Mouse (Mus musculus): ENCODE measurements around the gene Tanc1.

Tanc1 gene

GRCm38 (mm10) chr2:59648444-59648843 lies 36.6 kb downstream of the Tanc1 start:
- CTCF ChIA-PET, result no interaction called here

GRCm38 (mm10) chr2:59651801-59652200 lies 40.0 kb downstream of the Tanc1 start:
- CTCF ChIA-PET, result no interaction called here

- CTCF ChIA-PET, result no interaction called here
These were observed 40.9 kb downstream of the Tanc1 start for GRCm38 (mm10) chr2:59652702-59653101.

- CTCF ChIA-PET, result interaction anchor here (0.6 kb wide), 1 partner anchor 138 kb away, joined by 3 read pairs; no protein-coding TSS in a partner anchor
These were observed 41.7 kb downstream of the Tanc1 start for GRCm38 (mm10) chr2:59653306-59654165.

- CTCF ChIA-PET, result no interaction called here
These were observed 43.6 kb downstream of the Tanc1 start for GRCm38 (mm10) chr2:59655471-59655870.

DNA sequence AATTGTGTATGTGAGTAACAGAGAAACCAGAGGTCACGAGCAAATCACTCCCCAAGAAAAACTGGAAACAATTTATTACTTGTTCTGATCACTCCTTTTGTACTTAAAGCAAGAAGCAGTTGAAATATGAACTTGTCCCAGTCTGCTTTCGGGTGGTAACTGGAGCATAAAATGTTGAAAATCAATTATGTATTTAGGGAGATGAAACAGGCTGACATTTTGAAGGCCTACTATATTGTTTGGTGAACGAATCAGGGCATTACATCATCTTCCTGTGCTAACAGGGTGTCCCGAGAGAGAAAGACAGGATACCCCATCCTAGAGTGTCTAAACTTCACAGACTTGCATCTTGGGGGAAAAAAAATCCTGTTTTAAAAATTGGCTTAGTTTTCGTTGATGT lies 44.8 kb downstream of the Tanc1 start:
- CTCF ChIA-PET, result no interaction called here

- CTCF ChIA-PET, result no interaction called here
These were observed 47.8 kb downstream of the Tanc1 start for GRCm38 (mm10) chr2:59659686-59660085.

GRCm38 (mm10) chr2:59660891-59661805 lies 49.3 kb downstream of the Tanc1 start:
- CTCF ChIA-PET, result no interaction called here

DNA sequence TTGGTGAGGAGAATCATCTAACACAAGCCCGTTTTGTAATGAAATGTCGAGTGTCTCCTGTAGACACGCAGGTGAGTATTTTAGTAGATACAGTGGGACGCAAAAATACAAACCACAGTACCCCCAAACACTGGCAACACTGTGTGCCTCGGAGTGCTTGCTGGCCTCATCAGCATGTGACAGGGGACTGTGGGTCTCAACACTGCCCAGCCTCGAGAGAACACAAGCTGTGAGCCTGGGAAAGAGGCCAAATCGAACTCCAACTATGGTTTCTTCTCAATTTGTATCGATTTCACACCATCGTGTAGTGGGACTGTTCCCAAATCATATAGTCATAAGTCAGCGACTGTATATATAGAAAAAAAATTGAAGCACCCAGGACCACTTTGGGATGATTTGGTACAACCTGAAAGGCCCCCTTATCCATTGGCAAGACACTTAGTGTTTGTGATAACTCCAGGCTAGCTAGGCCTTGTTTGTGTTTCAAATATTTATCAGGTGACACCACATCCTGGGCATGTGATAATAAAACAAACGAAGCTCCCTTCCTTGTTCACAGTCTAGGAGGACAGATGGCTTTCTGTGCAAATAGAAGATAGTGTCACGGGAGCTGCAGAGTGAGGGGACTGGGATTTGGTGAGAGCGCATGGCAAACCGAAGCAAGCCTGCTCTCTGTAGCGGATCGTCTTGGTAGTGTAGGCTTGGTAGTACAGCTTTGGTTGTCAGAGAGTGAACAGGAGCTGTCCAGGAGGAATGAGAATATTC lies 53.1 kb downstream of the Tanc1 start:
- CTCF ChIA-PET, result no interaction called here

DNA sequence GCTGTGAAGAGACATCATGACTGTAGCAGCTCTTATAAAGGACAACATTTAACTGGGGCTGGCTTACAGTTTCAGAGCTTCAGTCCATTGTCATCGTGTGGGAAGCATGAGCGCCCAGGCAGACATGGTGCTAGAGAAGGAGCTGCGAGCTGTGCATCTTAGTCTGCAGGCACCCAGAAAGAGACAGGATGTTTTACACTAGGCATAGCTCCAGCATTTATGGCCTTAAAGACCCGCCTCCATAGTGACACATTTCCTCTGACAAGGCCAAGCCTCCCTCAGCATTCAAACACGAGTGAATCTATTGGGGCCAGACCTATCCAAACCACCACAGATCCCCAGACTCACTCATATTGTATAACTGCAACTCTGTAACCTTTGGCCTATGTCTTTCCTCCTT lies 54.7 kb downstream of the Tanc1 start:
- CTCF ChIA-PET, result no interaction called here

DNA sequence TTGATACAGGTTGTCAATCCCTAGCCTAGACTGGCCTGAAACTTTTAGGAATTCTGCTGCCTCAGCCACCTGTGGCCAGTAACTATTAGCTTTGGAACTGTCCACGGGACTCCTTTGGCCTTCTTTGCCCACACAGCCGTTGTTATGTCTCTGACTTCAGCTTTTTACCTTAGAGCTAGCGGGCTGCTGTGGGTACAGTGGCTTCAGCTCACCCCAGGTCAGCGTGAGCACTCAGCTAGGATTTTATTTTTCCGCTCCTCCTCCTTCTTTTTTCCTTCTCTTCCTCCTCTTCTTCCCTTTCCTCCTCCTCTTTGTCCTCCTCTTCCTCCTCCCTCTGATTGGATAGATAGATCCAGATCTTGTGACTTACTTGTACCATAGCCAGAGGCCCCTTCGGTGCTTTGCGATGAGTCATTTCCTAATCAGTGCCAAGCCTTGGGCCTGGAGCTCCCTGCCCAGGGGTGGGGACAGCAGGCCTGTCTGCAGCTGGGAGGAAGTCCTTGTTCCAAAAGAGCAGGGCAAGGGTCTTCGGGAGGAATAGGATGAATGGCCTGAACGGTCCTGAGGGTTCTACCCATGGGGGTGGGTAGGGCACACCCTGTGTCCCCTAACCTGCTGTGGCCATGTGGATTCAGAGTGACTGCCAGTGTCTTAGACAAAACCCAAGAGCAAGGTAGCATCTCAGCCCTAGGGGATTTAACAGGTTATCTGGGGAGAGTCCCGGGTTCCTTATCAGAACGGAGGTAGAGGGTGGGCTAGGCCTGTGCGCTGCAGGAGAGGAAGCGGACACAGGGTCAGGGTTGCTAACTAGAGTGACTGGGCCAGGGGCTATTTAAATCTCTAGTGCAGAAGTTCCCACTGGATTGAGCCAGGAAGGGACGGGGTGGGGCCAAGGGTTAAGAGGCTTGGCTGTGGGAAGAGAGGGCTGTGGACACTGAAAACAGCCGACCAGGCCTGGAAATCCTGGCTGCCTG lies 58.5 kb downstream of the Tanc1 start:
- CTCF ChIA-PET, result no interaction called here

DNA sequence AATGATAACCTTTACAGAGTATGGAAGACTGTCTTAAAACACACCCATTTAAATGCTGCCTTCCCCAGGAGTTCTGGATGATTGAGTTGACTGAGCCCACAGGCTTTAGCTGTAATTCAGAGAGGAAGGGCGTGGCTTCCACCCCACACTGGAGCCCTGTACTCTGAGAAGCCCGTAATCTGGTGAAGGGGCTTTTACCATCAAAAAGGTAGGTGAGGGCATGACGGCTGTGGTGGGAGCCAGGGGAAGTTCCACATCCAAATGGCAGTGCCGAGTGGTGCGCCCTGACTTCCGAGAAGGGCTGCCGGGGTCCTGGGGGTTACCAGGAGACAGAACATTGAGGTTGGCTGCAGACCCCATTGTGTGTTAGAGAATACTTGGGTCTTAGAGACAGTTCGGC lies 59.8 kb downstream of the Tanc1 start:
- CTCF ChIA-PET, result no interaction called here

- CTCF ChIA-PET, result no interaction called here
These were observed 60.2 kb downstream of the Tanc1 start for GRCm38 (mm10) chr2:59672086-59672485.

DNA sequence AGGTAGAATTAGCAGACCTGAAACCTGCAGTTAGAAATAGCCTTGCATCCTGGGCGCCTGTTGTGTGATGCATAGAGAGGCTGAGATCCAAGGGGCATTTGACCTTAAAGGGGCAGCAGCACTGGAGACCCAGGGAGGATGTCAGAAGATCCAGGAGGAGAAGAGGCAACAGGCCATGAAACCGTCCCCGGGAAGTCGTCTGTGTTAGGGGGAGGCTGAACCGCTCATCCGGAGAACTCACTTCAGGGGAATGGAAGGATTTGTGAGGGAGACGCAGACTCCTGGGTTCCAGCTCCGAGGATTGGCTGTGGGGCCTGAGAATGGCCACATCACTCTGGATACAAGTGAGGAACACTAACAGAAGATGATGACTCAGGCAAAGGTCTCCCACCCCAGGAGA lies 60.8 kb downstream of the Tanc1 start:
- CTCF ChIA-PET, result no interaction called here

DNA sequence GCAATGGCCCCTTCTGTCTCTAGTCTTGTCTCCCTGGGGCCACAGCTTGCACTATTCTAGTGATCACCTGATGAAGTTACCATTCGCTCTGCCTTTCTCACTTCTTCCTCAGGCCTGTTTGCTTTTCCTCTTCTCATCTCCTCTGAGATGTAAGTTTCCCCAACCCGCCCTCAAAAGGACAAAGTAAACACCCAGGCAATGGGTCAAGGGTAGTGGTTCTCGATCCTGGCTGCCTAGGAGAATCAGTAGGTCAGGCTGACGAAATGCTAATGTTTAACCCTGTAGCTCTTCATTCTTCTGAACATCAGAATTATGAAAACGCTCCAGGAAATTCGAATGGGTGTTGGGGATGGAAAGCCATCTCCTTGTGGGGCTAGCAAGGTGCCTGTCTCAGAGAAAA lies 61.5 kb downstream of the Tanc1 start:
- CTCF ChIA-PET, result no interaction called here

DNA sequence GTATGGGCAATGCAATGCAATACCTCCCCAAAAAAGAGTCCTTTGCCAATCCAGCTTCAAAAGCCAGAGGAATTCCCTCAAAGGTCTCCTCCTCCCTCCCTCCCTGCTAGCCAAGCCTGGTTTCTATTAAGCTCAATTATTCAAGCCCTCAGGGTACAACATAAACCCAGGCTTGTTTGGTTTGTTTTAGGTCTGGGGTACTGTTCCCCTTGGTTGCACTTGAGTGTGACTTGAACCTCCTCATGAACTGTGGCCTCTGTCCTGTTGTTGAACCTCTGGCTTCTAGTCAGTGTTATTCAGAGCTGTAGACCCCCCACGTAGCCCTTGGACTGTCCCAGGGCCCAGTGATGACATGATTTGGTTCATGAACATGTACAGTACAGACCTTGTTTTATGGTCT lies 62.0 kb downstream of the Tanc1 start:
- CTCF ChIA-PET, result no interaction called here

DNA sequence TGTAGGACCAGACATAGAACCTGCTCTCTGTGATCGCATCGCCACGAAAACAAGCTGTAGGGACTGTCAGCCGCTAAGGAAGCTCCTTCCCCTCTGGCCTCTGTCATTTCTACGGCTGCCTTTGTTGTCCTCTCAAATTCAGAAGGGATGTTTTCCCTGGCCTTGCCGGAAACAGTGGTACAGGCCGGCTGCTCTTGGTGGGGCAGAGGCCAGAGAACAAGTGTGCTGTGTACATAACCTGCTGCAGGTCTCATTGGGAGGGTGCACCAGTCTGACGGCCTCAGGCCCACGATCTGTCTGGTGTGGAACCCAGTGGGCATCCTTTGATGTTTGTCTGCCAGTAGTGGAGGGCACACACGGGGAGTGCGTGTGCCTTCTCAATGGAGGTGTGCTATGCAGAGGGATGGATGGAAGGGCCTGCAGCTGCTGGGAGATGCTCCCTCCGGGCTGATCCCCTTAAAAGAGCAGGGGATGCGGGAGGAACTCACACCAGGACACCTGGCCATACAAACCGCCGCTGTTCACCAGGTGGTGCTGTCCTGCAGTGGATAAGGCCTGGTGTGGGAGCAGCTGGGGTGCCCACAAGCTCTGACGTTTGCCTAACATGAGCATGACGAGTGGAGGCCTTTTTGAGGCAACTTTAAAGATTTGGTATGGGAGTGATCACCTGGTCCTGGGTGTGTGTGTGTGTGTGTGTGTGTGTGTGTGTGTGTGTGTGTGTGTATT lies 63.6 kb downstream of the Tanc1 start:
- CTCF ChIA-PET, result no interaction called here

DNA sequence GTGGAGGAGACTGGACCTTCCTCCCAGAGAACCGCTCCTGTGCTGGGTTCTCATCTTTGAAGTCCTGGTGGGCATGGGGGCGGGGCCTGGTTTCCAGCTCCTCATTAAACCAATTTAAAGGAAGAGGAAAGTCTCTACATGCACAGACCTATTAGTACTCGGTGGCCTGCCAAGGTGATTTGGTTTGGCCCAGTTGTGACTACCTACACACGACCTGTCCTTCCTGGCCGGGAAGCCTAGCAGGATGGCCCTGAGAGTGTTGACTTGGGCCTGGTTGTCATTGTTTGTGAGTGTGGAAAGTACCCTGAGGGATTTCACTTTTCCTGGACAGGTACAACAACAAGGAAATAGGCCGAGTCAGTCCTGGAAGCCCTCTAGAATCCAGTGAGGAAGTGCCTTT lies 64.2 kb downstream of the Tanc1 start:
- CTCF ChIA-PET, result no interaction called here

DNA sequence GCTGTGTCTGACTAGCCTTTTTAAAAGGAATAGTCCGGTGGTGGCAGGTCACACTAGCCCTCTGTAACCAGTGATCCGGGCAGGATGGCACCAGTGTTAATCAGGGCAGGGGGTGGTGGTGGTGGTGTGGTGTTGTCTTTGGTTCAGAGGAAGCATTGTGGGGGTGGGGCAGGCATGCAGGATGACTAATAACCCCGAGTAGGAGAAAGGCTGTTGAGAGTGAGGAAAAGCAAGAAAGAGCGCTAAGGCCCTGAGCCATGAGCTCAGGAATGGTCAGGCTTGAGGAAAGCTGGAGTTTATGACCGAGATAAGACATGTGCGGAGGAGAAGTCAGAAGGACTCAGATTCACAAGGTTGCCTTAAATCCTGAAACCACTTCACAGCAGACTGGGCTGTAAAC lies 64.6 kb downstream of the Tanc1 start:
- CTCF ChIA-PET, result no interaction called here

- CTCF ChIA-PET, result no interaction called here
These were observed 67.7 kb downstream of the Tanc1 start for GRCm38 (mm10) chr2:59679424-59680020.

Data from spleen, embryonic (tissue).